In the genomic region with DNA sequence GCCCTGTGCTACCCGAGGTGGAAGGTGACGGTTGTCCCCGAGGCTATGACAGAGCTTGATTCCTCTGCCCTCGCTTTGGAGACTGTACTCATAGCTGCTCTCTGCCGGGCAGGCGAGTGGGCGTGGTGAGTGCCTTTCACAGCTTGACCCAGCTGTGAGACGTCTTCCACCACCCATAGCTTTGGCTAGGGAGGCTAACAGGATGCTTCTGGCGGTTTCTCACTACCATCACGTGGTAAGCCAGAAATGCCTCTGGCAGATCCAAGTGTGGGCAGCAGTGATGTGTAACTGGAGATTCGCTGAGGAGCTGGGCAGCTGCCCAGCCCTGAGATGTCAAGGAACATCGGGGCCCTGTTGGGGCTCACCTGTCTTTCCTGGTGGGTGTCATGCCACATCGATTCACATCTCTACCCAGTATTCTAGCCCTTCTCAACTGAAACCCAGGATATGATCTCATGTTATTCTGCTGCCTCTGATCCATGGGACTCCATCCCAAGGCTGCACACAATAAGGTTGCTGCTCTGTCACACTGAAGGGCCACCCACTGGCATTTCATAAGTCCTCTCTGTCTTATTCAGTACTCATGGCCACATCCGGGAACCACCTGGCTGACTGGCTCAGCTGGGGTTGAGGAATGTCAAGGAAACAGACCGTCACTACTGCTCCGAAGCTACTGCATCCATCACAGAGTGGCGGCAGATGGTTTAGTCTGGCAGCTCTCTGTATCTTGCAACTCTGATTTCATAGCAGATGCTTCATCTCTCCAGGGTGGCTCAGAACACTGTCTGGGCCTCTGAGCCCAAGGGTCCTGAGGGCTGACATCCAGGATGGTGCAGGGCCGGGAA, we compare ENCODE assay signal across 9 mouse cellular contexts.
DNase-seq lines count a peak whose midpoint lies in the region; ATAC-seq and TF ChIP-seq lines count a peak whose summit lies in the region.
"Had no signal": no experiment of that assay in that cellular context is flagged by ENCODE, and none has a peak within 500 bp of the region (broad histone marks: within the 10 kb centered on the region; RNA-seq: fewer than 3 reads in every experiment).

No protein-coding gene starts in this region.

- DNase-seq in kidney, adult 18-20 months: no peak
- DNase-seq in brain, embryonic 14.5 days (ENCODE audit: low read depth): peak; percentile 75
- peak; percentile 29 for DNase-seq in gastrocnemius, postnatal 10 days
- peak; percentile 54 to 59 for DNase-seq in left cerebral cortex, adult 2 months (ENCODE audit: extremely low spot score in 1 of 2, low spot score in 2 of 2)
- peak; percentile 57 to 79 for DNase-seq in right cerebral cortex, postnatal 36 days (ENCODE audit: low spot score in 2 of 2)

- no peak for TF ChIP-seq CTCF in brain, embryonic 14.5 days (IDR thresholded peaks at IDR 0.05; ENCODE audit: borderline replicate concordance, extremely low read depth, insufficient read depth, insufficient read length)
- TF ChIP-seq CTCF in left cerebral cortex, adult 2 months (IDR thresholded peaks at IDR 0.05): no peak

- no peaks in the 10 kb centered on the region for H3K27me3 ChIP-seq in kidney, embryonic 14.5 days (ENCODE audit: control insufficient read depth, insufficient read depth, low read length)
- H3K27me3 ChIP-seq: neural tube, embryonic 12.5 days had no signal

- peaks cover 3% of the 10 kb centered on the region; the same call in 1 of the 2 replicates for H3K36me3 ChIP-seq in kidney, embryonic 14.5 days (ENCODE audit: control insufficient read depth, insufficient read depth, low read length)

- WGBS in kidney, embryonic 14.5 days: 62% methylated on average over 18 of the region's 18 CpGs

- intact Hi-C loops in left cerebral cortex, adult 2 months (cut with DNase I): loop anchor here (2.0 kb wide), 1 partner anchor 38 kb away; no protein-coding TSS in a partner anchor

- TF ChIP-seq POLR2A in brain, embryonic 14.5 days (IDR thresholded peaks at IDR 0.05; ENCODE audit: borderline replicate concordance, extremely low read depth, insufficient read depth, insufficient read length, poor library complexity, severe bottlenecking): no peak

- no peak overlapping the region for H3K4me2 ChIP-seq in kidney, embryonic 14.5 days (replicated peaks; ENCODE audit: low read depth, low read length)
- H3K4me2 ChIP-seq: neural tube, embryonic 12.5 days had no signal

- no peaks in the 10 kb centered on the region for H3K9me3 ChIP-seq in kidney, embryonic 14.5 days (ENCODE audit: control insufficient read depth, low read length)
- H3K9me3 ChIP-seq: neural tube, embryonic 12.5 days had no signal

- ATAC-seq in kidney, embryonic 14.5 days (ENCODE audit: low FRiP score, low TSS enrichment): 0 out of 2 replicates have a peak, but pooled peaks have one; percentile 48
- no peak for ATAC-seq in CD4-positive, CD25-positive, alpha-beta regulatory T cell, adult 4 months
- no peak for ATAC-seq in activated CD4-positive, CD25-positive, alpha-beta regulatory T cell, adult 4 months

- no peak overlapping the region for H3K4me3 ChIP-seq in kidney, embryonic 14.5 days (ENCODE audit: low read length)
- no peak overlapping the region for H3K4me3 ChIP-seq in left cerebral cortex, adult 2 months
- H3K4me3 ChIP-seq: neural tube, embryonic 12.5 days had no signal

- no peak overlapping the region for H3K9ac ChIP-seq in kidney, embryonic 14.5 days (ENCODE audit: low read depth, low read length)
- H3K9ac ChIP-seq: neural tube, embryonic 12.5 days had no signal

- no peak overlapping the region for H3K27ac ChIP-seq in kidney, embryonic 14.5 days (ENCODE audit: low read depth, low read length)
- H3K27ac ChIP-seq in left cerebral cortex, adult 2 months: peak overlapping the region; percentile 50
- H3K27ac ChIP-seq: neural tube, embryonic 12.5 days had no signal

- peaks cover 3% of the 10 kb centered on the region; the same call in 1 of the 2 replicates for H3K4me1 ChIP-seq in kidney, embryonic 14.5 days (ENCODE audit: control insufficient read depth, insufficient read depth, low read length)
